Mouse (Mus musculus) megakaryocyte, embryonic 14.5 days (primary cell): ENCODE data around the gene Sparc.

Experiments
- FLI1 ChIP-seq: IDR thresholded peaks from 2 replicates; pipeline ENCODE4 v1.6.1; 2012; ENCODE audit warnings: low read length, inconsistent platforms, mixed read lengths
- GATA1 ChIP-seq: IDR thresholded peaks from 3 replicates; pipeline ENCODE4 v1.6.1; 2012; ENCODE audit warnings: mixed read lengths, low read length, inconsistent platforms, borderline replicate concordance

- TF ChIP-seq GATA1, result no peak
- no peak for TF ChIP-seq FLI1
Measured at GRCm38 (mm10) chr11:55397036-55397435, 25.9 kb downstream of the Sparc start.
